Mouse (Mus musculus) forebrain, embryonic 13.5 days (tissue): ENCODE data around the gene Olfr545. TPM values are rescaled to one million over a fixed set of nuclear protein-coding genes. Genes with fewer than 3 reads are reported as not detected.
A peak's percentile ranks its signal among the peaks of the same experiment; 100 is the strongest.

ENCODE experiments used
- ATAC-seq: fragments of 200-750 bp; cut with Nextera tagmentation; 2 replicates; pipeline ENCODE4 v1.8.0; 2017
- H3K27ac ChIP-seq: fragments of 300-500 bp; sonication (generic); 2 replicates; pipeline ENCODE4 v1.5.1; 2015; ENCODE audit warnings: inconsistent platforms, mild to moderate bottlenecking, moderate library complexity
- H3K27me3 ChIP-seq: fragments of 300-500 bp; sonication (generic); 2 replicates; pipeline ENCODE4 v1.6.1; 2015; ENCODE audit warnings: mild to moderate bottlenecking, inconsistent platforms
- H3K36me3 ChIP-seq: fragments of 300-500 bp; sonication (generic); 2 replicates; pipeline ENCODE4 v1.6.1; 2015; ENCODE audit warnings: mild to moderate bottlenecking, inconsistent platforms; ENCODE audit not compliant: poor library complexity, severe bottlenecking
- H3K4me1 ChIP-seq: fragments of 300-500 bp; sonication (generic); 2 replicates; pipeline ENCODE4 v1.6.1; 2015; ENCODE audit warnings: inconsistent platforms
- H3K4me2 ChIP-seq: fragments of 300-500 bp; sonication (generic); 2 replicates; pipeline ENCODE4 v1.6.1; 2015; ENCODE audit warnings: inconsistent platforms, mild to moderate bottlenecking, moderate library complexity
- H3K4me3 ChIP-seq: fragments of 300-500 bp; sonication (generic); 2 replicates; pipeline ENCODE4 v1.5.1; 2015; ENCODE audit warnings: mild to moderate bottlenecking, inconsistent platforms
- H3K9ac ChIP-seq: fragments of 300-500 bp; sonication (generic); 2 replicates; pipeline ENCODE4 v1.6.1; 2015; ENCODE audit warnings: mild to moderate bottlenecking, inconsistent platforms
- H3K9me3 ChIP-seq: fragments of 300-500 bp; sonication (generic); replicated peaks from 2 replicates; pipeline ENCODE4 v1.6.1; 2016; ENCODE audit warnings: inconsistent platforms
- WGBS: fragments of 180-500 bp; shearing (Covaris S2); methylation state at CpG from one replicate; pipeline ENCODE4 v1.1.7; 2015; 5-methylcytosine and 5-hydroxymethylcytosine counted together
- polyA plus RNA-seq: library from polyadenylated mRNA; unstranded; fragments of >200 nt; fragmentation: Nextera tagmentation; extraction: Ambion mirVana; gene quantifications from 2 replicates; pipeline ENCODE4 v1.2.1, GENCODE M21; 2015

The Olfr545 gene
- polyA plus RNA-seq, 1 experiment from 2014 or later, result 0.30 TPM

DNA sequence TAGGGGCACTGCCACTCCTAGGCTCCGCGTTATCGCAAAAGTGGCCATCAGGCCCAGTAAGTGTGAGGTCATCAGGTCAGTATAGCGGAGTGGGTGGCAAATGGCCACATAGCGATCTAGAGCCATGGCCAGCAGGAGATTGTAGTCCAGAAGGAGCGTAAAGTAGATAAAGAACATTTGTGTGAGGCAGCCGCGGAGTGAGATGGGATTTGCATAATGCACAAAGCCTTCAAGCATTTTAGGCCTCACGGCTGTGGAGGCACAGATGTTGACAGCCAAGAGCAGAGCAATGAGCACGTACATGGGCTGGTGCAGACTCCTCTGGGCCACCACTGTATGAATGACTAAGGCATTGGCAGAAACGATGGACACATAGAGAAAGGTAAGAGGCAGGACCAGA is 22.0 kb downstream of the Olfr545 start:
- WGBS, result 73% methylated on average over 11 of the region's 11 CpGs
- Histone ChIP-seq H3K9me3 (no peaks in the 10 kb centered on the region), H3K9ac (no peak overlapping the region), H3K36me3 (no peaks in the 10 kb centered on the region), H3K27me3 (no peaks in the 10 kb centered on the region), H3K4me2 (no peak overlapping the region), H3K4me1 (no peaks in the 10 kb centered on the region), H3K27ac (no peak overlapping the region), H3K4me3 (no peak overlapping the region)
- ATAC-seq, result no peak

DNA sequence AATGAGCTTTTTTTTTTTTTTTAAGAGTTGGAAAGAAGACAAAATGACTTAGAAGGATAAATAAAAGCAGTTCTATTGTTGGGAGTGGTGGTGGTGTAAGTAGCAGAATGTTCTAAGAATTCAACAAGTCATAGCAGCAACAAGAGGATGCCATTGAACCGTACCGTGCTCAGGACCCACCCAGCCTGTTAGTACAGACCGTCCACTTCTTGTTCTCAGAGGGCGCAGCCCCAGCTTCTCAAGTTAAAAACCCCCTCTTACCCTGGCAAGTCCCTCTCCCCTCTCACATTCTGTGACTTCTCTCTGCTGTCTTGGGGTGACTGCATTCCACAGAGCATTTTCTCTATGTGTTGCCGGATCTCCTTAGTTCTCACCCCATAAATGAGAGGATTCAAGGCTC is 22.8 kb downstream of the Olfr545 start:
- no peaks in the 10 kb centered on the region for H3K36me3 ChIP-seq
- WGBS, result 97% methylated on average over 5 of the region's 5 CpGs
- no peaks in the 10 kb centered on the region for H3K9me3 ChIP-seq
- no peak overlapping the region for H3K4me2 ChIP-seq
- H3K27ac ChIP-seq, result no peak overlapping the region
- no peak overlapping the region for H3K9ac ChIP-seq
- H3K27me3 ChIP-seq, result no peaks in the 10 kb centered on the region
- no peak overlapping the region for H3K4me3 ChIP-seq
- no peak for ATAC-seq
- H3K4me1 ChIP-seq, result no peaks in the 10 kb centered on the region

DNA sequence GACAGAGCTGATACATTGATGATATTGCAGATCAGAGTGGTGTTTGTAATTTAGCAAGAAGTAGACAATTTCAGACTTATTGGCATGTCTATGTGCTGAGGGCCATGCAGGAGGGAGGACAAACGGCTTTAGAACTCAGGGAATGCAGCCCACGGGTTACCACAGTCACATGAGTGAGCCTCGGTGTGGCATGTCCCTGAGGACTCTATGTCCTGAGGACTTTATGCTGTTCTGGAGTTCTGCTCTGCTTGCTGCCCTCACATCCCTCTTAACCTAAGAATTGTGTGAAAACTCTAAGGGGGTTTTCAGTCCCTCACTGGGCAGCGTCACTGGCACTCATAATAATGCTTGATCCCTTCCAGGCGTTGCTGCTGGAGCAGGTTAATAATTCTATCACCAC is 26.7 kb downstream of the Olfr545 start:
- ATAC-seq, result no peak
- no peak overlapping the region for H3K9ac ChIP-seq
- H3K27me3 ChIP-seq, result no peaks in the 10 kb centered on the region
- no peak overlapping the region for H3K4me2 ChIP-seq
- 74% methylated on average over 5 of the region's 5 CpGs for WGBS
- no peaks in the 10 kb centered on the region for H3K9me3 ChIP-seq
- no peak overlapping the region for H3K27ac ChIP-seq
- no peak overlapping the region for H3K4me3 ChIP-seq
- H3K36me3 ChIP-seq, result peaks cover 28% of the 10 kb centered on the region
- H3K4me1 ChIP-seq, result no peaks in the 10 kb centered on the region

DNA sequence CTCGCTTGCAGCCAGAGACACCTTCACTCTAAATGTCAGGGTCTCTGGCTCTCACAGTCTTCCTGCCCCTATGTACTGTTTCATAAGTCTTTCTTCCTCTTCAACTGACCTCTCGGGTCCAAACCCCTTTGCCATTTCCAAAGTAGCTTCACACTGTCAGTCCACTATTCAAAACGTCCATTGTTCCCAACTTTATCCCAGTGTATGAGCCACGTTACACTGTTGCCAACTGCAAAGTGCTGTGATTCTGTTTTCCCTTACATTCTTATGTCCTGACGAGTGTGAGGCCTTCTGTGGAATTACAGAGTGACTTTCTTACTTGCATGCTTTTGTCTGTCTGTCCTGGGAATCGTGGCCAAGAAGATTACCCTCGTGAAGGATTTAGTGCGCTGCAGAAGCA is 31.8 kb downstream of the Olfr545 start:
- no peak overlapping the region for H3K4me2 ChIP-seq

DNA sequence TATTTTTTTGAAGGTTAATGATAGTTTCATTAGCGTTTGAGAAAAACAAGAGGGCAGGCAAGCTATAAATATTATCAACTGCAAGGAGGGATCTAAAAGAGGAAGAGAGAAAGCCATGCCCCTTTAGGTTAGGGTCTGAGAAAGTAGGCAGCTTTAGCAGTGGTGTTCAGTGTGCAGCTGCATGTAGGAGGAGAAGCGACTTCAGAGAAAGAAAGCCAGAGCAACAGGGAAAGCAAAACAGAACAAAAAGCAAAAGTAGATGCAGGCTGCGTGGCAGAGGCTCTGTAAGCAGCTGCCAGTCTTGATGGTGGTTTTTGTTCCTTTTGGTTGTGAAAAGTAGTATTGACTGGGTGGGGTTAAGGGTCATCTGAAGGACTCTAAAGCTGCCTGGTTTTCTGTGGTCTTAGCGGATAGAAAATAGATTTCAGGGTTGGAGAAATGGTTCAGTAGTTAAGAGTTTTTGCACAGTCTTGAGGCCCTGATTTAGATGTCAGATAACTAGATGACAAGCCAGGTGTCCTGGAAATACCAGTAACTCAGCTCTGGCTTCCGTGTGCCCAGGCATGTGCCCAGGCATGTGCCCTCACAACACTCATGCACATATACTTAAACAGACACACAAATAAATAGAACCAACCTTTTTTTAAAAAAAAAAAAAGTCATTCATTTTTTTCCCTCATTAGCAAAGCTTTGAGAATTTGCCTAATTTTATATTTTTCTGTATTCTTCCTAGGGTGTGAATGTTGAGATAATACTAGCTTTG is 40.6 kb downstream of the Olfr545 start:
- Histone ChIP-seq H3K27ac (no peak overlapping the region), H3K9ac (no peak overlapping the region), H3K36me3 (peaks cover 97% of the 10 kb centered on the region), H3K4me3 (no peak overlapping the region), H3K27me3 (no peaks in the 10 kb centered on the region), H3K4me2 (no peak overlapping the region), H3K9me3 (no peaks in the 10 kb centered on the region), H3K4me1 (no peaks in the 10 kb centered on the region)
- WGBS, result 77% methylated on average over 5 of the region's 5 CpGs
- ATAC-seq, result no peak

More for the DNA sequence above, 31.8 kb downstream of the Olfr545 start:
- Histone ChIP-seq H3K27me3 (no peaks in the 10 kb centered on the region), H3K27ac (no peak overlapping the region), H3K36me3 (peaks cover 78% of the 10 kb centered on the region), H3K4me1 (no peaks in the 10 kb centered on the region), H3K4me3 (no peak overlapping the region), H3K9ac (no peak overlapping the region), H3K9me3 (no peaks in the 10 kb centered on the region)
- no peak for ATAC-seq
- 90% methylated on average over 8 of the region's 8 CpGs for WGBS

DNA sequence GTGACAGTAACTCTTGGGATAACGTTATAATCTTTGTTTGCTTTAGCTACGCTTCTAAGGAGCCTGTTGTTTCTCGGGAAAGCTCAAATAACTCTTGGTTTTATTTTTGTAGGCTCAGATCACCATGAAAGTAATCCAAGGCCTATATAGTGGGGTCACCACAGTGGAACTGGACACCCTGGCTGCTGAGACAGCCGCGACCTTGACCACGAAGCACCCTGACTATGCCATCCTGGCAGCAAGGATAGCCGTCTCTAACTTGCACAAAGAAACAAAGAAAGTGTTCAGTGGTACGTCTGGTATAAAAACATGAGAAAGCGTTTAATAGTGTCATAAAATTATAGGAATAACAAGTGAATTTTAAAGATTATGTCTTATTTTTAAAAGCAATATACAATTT is 52.9 kb downstream of the Olfr545 start:
- Histone ChIP-seq H3K27ac (no peak overlapping the region), H3K4me1 (peaks cover 24% of the 10 kb centered on the region), H3K4me2 (no peak overlapping the region), H3K9me3 (no peaks in the 10 kb centered on the region), H3K4me3 (no peak overlapping the region), H3K27me3 (no peaks in the 10 kb centered on the region), H3K9ac (no peak overlapping the region), H3K36me3 (peaks cover 64% of the 10 kb centered on the region)
- WGBS, result 94% methylated on average over 9 of the region's 9 CpGs
- ATAC-seq, result no peak

DNA sequence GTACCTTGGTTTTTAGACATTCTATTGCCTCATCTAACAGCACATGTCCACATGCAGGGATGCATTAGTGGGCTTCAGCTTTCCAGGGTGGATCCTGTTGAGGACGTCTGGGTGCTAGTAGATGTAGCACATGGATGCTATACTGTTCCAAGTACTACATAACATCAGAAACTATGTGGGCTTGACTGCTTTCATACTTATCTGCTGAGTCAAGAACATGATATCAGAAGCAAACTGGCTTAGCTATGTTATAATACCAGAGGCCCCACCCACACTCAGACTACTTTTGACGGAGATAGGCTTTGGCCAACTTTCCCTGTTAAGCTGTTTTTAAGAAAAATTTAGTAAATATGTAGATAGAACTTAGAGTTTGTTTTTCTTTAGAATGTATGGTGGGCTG is 55.1 kb downstream of the Olfr545 start:
- no peak overlapping the region for H3K4me3 ChIP-seq
- H3K27ac ChIP-seq, result no peak overlapping the region
- 89% methylated on average over 2 of the region's 2 CpGs for WGBS
- ATAC-seq, result no peak
- peaks cover 24% of the 10 kb centered on the region for H3K4me1 ChIP-seq
- 0 out of 2 replicates have a peak, but pooled peaks cover under 1% of the 10 kb centered on the region for H3K27me3 ChIP-seq
- no peaks in the 10 kb centered on the region for H3K9me3 ChIP-seq
- no peak overlapping the region for H3K9ac ChIP-seq
- H3K36me3 ChIP-seq, result peaks cover 43% of the 10 kb centered on the region
- 0 out of 2 replicates have a peak overlapping the region, but pooled peaks have one; percentile 1 for H3K4me2 ChIP-seq

DNA sequence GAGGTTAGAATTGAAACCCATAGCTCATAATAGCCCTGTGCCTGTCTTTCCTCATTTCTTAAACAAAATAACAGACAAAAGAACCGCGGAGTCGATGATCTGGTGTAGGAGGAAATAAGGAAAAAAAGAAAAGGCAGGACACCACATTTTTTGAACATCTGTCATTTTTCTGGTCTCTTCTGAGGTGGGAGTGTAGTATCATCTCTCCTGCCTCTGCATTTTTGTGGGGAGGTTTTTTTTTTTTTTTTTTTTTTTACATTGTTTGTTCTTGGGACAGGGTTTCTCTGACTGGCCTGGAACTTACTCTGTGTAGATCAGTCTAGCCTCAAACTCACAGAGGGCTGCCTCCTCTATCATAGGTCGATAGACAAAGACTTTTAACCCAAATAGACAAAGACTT is 56.9 kb downstream of the Olfr545 start:
- 0% methylated on average over 4 of the region's 4 CpGs for WGBS
- H3K27me3 ChIP-seq, result peaks cover 3% of the 10 kb centered on the region; the same call in 1 of the 2 replicates
- H3K9me3 ChIP-seq, result no peaks in the 10 kb centered on the region
- H3K9ac ChIP-seq, result peak overlapping the region; percentile 85
- H3K4me2 ChIP-seq, result peak overlapping the region; percentile 60
- peaks cover 28% of the 10 kb centered on the region for H3K36me3 ChIP-seq
- peak overlapping the region; percentile 74; the same call in 1 of the 2 replicates for H3K27ac ChIP-seq
- ATAC-seq, result no peak
- H3K4me3 ChIP-seq, result peak overlapping the region; percentile 75
- H3K4me1 ChIP-seq, result peaks cover 24% of the 10 kb centered on the region

DNA sequence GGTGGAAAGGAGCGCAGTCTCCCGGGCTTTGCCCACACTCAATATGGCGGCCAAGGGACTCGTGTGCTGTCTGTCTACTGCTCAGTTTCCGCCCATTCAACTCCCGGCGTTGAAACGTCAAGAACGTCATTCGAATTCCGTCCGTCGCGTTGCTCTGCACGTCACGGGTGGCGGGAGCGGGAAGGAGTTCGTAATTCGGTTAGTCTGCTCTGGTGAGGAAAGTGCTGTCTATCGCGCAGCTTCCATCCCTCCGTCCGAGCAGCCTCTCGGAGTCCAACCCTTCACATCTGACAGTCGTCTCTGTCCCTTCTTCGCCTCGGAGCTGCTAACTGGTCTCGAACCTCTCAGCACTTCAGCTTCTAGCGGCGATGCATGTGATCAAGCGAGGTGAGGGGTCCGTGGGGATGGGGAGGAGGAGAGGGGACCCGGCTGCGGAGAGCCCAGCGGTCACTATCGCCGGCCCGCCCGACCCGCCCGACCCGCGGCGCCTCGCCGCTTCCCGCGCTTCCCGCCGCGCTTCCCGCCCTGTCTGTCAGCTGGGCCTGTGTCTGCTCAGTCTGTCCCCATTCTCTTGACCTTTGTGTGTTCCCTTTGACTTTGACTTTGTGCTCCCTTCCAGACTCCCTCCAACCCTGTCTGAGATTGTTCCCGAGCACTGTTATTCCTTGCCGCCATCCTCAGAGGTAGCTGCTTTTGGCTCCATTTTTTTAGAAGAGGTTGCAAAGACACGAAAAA is 57.5 kb downstream of the Olfr545 start, which contains the start of gene Rrm1:
Gene Rrm1, plus strand, starts transcription at position 39 of the 735 bp plus-strand sequence.
- no peaks in the 10 kb centered on the region for H3K9me3 ChIP-seq
- peaks cover 23% of the 10 kb centered on the region for H3K36me3 ChIP-seq
- peak within 1 kb of the TSS; percentile 60 for H3K4me2 ChIP-seq
- peaks cover 24% of the 10 kb centered on the region for H3K4me1 ChIP-seq
- peaks cover 3% of the 10 kb centered on the region; the same call in 1 of the 2 replicates for H3K27me3 ChIP-seq
- H3K4me3 ChIP-seq, result peak within 1 kb of the TSS; percentile 75
- peak within 1 kb of the TSS; percentile 74 for H3K27ac ChIP-seq
- WGBS, result under 1% methylated on average over 36 of the region's 56 CpGs
- H3K9ac ChIP-seq, result peak within 1 kb of the TSS; percentile 85
- peak; percentile 100 for ATAC-seq

Other genes starting within 250 kb of the Olfr545 start
- gene Rhog, start 243.5 kb downstream of the Olfr545 start, polyA plus RNA-seq, result 18.4 and 20.2 TPM in 2 replicates
- 8.2 and 8.3 TPM in 2 replicates for gene Stim1, start 231.8 kb downstream of the Olfr545 start, polyA plus RNA-seq
- gene Rrm1, start 57.9 kb downstream of the Olfr545 start, polyA plus RNA-seq, result 151 and 171 TPM in 2 replicates
- gene Olfr543, start 17.9 kb downstream of the Olfr545 start, polyA plus RNA-seq, result 0.82 and 0.89 TPM in 2 replicates
- gene Olfr544, start 11.3 kb downstream of the Olfr545 start, polyA plus RNA-seq, result 0.16 and 0.30 TPM in 2 replicates
- gene Olfr547, start 35.2 kb upstream of the Olfr545 start, polyA plus RNA-seq, result not detected in 2 replicates
- gene Olfr548-ps1, start 41.3 kb upstream of the Olfr545 start, polyA plus RNA-seq, result not detected in 2 replicates
- not detected in 2 replicates for gene Olfr549, start 50.3 kb upstream of the Olfr545 start, polyA plus RNA-seq
- gene Trim21, start 65.9 kb upstream of the Olfr545 start, polyA plus RNA-seq, result 0.09 TPM in 1 of 2 replicates, not detected in the other
- gene Olfr550, start 71.9 kb upstream of the Olfr545 start, polyA plus RNA-seq, result not detected in 2 replicates
- not detected in 2 replicates for gene Olfr551, start 92.3 kb upstream of the Olfr545 start, polyA plus RNA-seq
- gene Olfr552, start 98.2 kb upstream of the Olfr545 start, polyA plus RNA-seq, result not detected in 2 replicates
- not detected in 2 replicates for gene Olfr553, start 118.6 kb upstream of the Olfr545 start, polyA plus RNA-seq
- not detected in 2 replicates for gene Olfr554, start 138.9 kb upstream of the Olfr545 start, polyA plus RNA-seq
- not detected in 2 replicates for gene Olfr555, start 159.2 kb upstream of the Olfr545 start, polyA plus RNA-seq
- gene Olfr556, start 165.3 kb upstream of the Olfr545 start, polyA plus RNA-seq, result not detected in 2 replicates
- 5.2 and 6.5 TPM in 2 replicates for gene Trim68, start 187.8 kb upstream of the Olfr545 start, polyA plus RNA-seq
- not detected in 2 replicates for gene Olfr557, start 196.3 kb upstream of the Olfr545 start, polyA plus RNA-seq
- gene Olfr558, start 202.6 kb upstream of the Olfr545 start, polyA plus RNA-seq, result not detected in 2 replicates
- not detected in 2 replicates for gene Olfr33, start 219.5 kb upstream of the Olfr545 start, polyA plus RNA-seq
- not detected in 2 replicates for gene Olfr559, start 227.9 kb upstream of the Olfr545 start, polyA plus RNA-seq